Mouse (Mus musculus) stomach, postnatal 0 days (tissue): ENCODE measurements around the gene Afp.

Experiments used
- CTCF ChIP-seq: IDR thresholded peaks from 2 replicates; pipeline ENCODE4 v1.5.1; 2016; ENCODE audit warnings: antibody characterized with exemption, low read depth, mild to moderate bottlenecking, moderate library complexity
- EP300 ChIP-seq: optimal IDR thresholded peaks from 2 replicates; pipeline ENCODE3; 2016; ENCODE audit warnings: antibody characterized with exemption

- TF ChIP-seq CTCF (no peak), EP300 (no peak)
Measured at GRCm38 (mm10) chr5:90449961-90450360, 40.6 kb upstream of the Afp start.
